Mouse (Mus musculus): Measurements from ENCODE around the gene Ormdl2. TPM values are rescaled to one million over a fixed set of nuclear protein-coding genes. Genes with fewer than 3 reads are reported as not detected.
"Not testable (repeated sequence)": the region's sequence is repeated elsewhere in the genome, so short reads cannot be mapped to it uniquely, and the experiment has no call there.

Gene Ormdl2
- polyA plus RNA-seq, 1 experiment from 2014 or later, result 126 TPM

DNA sequence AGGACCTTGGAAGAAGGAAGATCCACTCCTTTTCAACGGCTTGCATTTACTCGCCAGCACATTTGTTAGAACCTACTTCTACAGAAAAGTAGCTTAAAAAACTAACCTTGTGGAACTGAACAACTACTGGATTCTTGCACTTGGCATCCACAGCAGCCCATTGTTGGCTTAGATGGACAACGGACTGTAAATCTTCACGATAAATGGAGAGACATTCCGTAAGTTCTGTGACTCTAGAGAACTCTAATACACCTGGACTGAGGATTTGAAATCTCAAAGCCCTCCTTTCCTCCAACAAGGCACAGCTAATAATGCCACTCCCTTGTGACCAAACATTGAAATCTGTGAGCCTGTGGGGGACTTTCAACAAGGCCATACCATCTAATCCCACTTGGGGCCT, 21.8 kb upstream of the Ormdl2 start:
- WGBS, result 85% methylated on average over 5 of the region's 5 CpGs
- Histone ChIP-seq H3K4me2 (ENCODE audit: low read depth, low read length) (no peak overlapping the region), H3K36me3 (ENCODE audit: control insufficient read depth, insufficient read depth, low read length) (peaks cover 2% of the 10 kb centered on the region; the same call in 1 of the 2 replicates), H3K27me3 (replicated peaks; ENCODE audit: control insufficient read depth, insufficient read depth, low read length) (no peaks in the 10 kb centered on the region), H3K9ac (ENCODE audit: low read depth, low read length) (no peak overlapping the region), H3K27ac (ENCODE audit: low read length) (no peak overlapping the region), H3K4me1 (ENCODE audit: control insufficient read depth, insufficient read depth, low read length) (no peaks in the 10 kb centered on the region), H3K4me3 (ENCODE audit: low read length) (no peak overlapping the region), H3K9me3 (ENCODE audit: control insufficient read depth, low read length) (no peaks in the 10 kb centered on the region)
- no peak for ATAC-seq

DNA sequence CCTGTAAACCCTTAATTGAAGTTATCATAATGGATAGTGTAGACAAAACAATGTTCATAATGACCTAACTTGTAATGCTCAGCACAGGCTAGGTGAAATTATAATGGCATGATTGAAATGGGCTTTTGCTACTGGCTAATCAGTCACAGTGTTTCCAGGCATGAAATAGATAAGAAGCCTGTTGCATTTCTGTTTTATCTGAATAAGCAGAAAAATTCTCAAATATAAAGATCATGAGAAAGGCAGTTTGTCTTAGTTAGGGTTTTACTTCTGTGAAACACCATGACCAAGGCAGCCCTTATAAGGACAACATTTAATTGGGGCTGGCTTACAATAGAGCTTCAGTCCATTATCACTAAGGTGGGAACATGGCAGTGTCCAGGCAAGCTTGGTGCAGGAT, 19.2 kb upstream of the Ormdl2 start:
- no peaks in the 10 kb centered on the region for H3K9me3 ChIP-seq (ENCODE audit: control insufficient read depth, low read length)
- no peaks in the 10 kb centered on the region for H3K27me3 ChIP-seq (replicated peaks; ENCODE audit: control insufficient read depth, insufficient read depth, low read length)
- no peak overlapping the region for H3K4me3 ChIP-seq (ENCODE audit: low read length)
- H3K4me1 ChIP-seq (ENCODE audit: control insufficient read depth, insufficient read depth, low read length), result no peaks in the 10 kb centered on the region
- H3K9ac ChIP-seq (ENCODE audit: low read depth, low read length), result no peak overlapping the region
- H3K36me3 ChIP-seq (ENCODE audit: control insufficient read depth, insufficient read depth, low read length), result peaks cover 2% of the 10 kb centered on the region; the same call in 1 of the 2 replicates
- no peak overlapping the region for H3K4me2 ChIP-seq (ENCODE audit: low read depth, low read length)
- ATAC-seq, result no peak
- H3K27ac ChIP-seq (ENCODE audit: low read length), result no peak overlapping the region

DNA sequence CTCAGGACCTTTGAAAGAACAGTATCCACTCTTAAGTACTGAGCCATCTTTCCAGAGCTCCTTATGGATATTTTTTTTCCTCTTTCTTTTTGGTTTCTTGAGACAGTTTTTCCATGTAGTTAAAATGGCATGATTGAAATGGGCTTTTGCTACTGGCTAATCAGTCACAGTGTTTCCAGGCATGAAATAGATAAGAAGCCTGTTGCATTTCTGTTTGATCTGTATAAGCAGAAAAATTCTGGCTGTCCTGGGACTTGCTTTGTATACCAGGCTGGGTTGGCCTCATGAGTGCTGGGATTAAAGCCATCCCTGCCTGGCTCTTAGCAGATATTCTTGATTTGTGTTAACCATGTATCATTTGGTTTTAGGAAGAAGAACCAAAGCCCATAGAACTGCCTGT, 18.0 kb upstream of the Ormdl2 start:
- Histone ChIP-seq H3K27me3 (replicated peaks; ENCODE audit: control insufficient read depth, insufficient read depth, low read length) (no peaks in the 10 kb centered on the region), H3K36me3 (ENCODE audit: control insufficient read depth, insufficient read depth, low read length) (peaks cover 2% of the 10 kb centered on the region; the same call in 1 of the 2 replicates), H3K9me3 (ENCODE audit: control insufficient read depth, low read length) (no peaks in the 10 kb centered on the region), H3K4me2 (ENCODE audit: low read depth, low read length) (no peak overlapping the region), H3K4me3 (ENCODE audit: low read length) (no peak overlapping the region), H3K27ac (ENCODE audit: low read length) (no peak overlapping the region), H3K9ac (ENCODE audit: low read depth, low read length) (no peak overlapping the region), H3K4me1 (ENCODE audit: control insufficient read depth, insufficient read depth, low read length) (no peaks in the 10 kb centered on the region)
- no peak for ATAC-seq

DNA sequence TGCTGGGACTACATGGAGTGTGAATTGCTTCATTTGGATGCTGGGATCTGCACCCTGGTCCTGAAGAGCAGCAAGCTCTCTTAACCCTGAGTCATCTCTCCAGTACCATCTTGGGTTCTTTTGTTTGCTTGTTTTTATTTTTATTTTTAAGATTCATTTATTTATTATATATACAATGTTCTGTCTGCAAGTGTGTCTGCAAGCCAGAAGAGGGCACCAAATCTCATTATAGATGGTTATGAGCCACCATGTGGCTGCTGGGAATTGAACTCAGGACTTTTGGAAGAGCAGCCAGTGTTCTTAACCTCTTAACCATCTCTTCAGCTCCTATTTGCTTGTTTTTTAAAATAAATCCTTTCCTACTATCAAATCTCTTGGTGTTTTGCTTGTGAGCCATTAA, 16.0 kb upstream of the Ormdl2 start:
- H3K36me3 ChIP-seq (ENCODE audit: control insufficient read depth, insufficient read depth, low read length), result peaks cover 9% of the 10 kb centered on the region
- no peaks in the 10 kb centered on the region for H3K27me3 ChIP-seq (replicated peaks; ENCODE audit: control insufficient read depth, insufficient read depth, low read length)
- no peaks in the 10 kb centered on the region for H3K4me1 ChIP-seq (ENCODE audit: control insufficient read depth, insufficient read depth, low read length)
- no peak overlapping the region for H3K9ac ChIP-seq (ENCODE audit: low read depth, low read length)
- H3K9me3 ChIP-seq (ENCODE audit: control insufficient read depth, low read length), result no peaks in the 10 kb centered on the region
- no peak overlapping the region for H3K27ac ChIP-seq (ENCODE audit: low read length)
- no peak overlapping the region for H3K4me3 ChIP-seq (ENCODE audit: low read length)
- no peak overlapping the region for H3K4me2 ChIP-seq (ENCODE audit: low read depth, low read length)
- no peak for ATAC-seq

DNA sequence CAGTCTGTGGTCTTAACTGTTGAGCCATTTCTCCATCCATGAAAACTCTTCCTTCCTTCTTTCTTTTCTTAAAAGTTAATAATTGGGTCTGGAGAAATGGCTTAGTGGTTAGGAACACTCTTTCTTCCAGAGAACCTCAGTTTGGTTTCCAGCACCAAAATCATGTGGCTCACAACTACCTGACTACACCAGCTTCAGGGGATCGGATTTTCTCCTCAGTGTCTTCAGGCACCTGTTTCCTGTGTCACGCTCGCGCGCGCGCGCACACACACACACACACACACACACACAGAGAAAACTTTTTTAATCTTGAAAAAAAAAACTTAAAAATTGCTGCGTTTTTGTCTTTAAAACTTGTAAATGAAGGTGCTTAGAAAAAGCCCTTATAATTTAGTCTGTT, 2.4 kb upstream of the Ormdl2 start:
- WGBS, result 97% methylated on average over 9 of the region's 9 CpGs
- no peak overlapping the region for H3K4me3 ChIP-seq (ENCODE audit: low read length)
- H3K9ac ChIP-seq (ENCODE audit: low read depth, low read length), result no peak overlapping the region

DNA sequence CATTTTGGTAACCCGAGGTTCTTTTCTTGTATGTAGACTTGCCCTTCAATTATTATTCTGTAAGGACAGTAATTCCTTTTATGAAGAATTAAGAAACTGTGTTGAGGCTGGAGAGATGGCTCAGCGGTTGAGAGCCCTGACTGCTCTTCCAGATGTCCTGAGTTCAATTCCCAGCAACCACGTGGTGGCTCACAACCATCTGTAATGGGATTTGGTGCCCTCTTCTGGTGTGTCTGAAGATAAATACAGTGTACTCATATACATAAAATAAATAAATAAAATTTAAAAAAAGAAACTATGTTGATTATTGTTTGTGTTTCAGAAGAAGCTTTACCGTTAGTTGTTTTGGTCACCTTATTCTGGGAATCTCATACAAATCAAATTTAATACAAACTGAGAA, 1.6 kb upstream of the Ormdl2 start:
- not testable (repeated sequence) for H3K4me1 ChIP-seq (ENCODE audit: control insufficient read depth, insufficient read depth, low read length); H3K9me3 ChIP-seq (ENCODE audit: control insufficient read depth, low read length); H3K9ac ChIP-seq (ENCODE audit: low read depth, low read length); H3K27ac ChIP-seq (ENCODE audit: low read length); H3K27me3 ChIP-seq (replicated peaks; ENCODE audit: control insufficient read depth, insufficient read depth, low read length); H3K36me3 ChIP-seq (ENCODE audit: control insufficient read depth, insufficient read depth, low read length); ATAC-seq
- H3K4me3 ChIP-seq (ENCODE audit: low read length), result peak overlapping the region; percentile 87; the same call in 1 of the 2 replicates
- H3K4me2 ChIP-seq (ENCODE audit: low read depth, low read length), result peak overlapping the region; percentile 77; the same call in 1 of the 2 replicates
- WGBS, result 69% methylated on average over 4 of the region's 4 CpGs

More for the DNA sequence above, 2.4 kb upstream of the Ormdl2 start:
- H3K9me3 ChIP-seq (ENCODE audit: control insufficient read depth, low read length), result no peaks in the 10 kb centered on the region
- ATAC-seq, result no peak
- 0 out of 2 replicates have a peak, but pooled peaks cover 9% of the 10 kb centered on the region for H3K4me1 ChIP-seq (ENCODE audit: control insufficient read depth, insufficient read depth, low read length)
- H3K4me2 ChIP-seq (ENCODE audit: low read depth, low read length), result no peak overlapping the region
- H3K27me3 ChIP-seq (replicated peaks; ENCODE audit: control insufficient read depth, insufficient read depth, low read length), result no peaks in the 10 kb centered on the region
- H3K36me3 ChIP-seq (ENCODE audit: control insufficient read depth, insufficient read depth, low read length), result no peaks in the 10 kb centered on the region
- no peak overlapping the region for H3K27ac ChIP-seq (ENCODE audit: low read length)

DNA sequence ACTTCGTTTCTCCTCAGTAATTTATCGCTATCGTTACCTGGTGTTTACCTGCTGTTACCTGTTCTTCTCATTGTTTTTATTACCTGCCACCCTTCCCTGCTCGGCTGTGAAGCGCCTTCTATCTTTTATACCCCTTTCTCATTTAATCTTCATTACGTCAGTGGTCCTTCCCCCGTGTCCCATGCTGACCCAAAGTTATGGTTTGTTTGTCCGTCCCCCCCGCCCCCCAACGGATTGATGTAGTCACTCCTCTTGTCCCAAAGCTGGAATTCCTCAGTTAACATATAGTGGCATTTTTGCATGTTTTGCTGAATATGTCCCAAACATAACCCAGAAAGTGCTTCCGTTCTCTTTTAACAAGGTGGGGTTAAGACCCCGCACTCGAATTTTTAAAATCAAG, 690 bp upstream of the Ormdl2 start:
- peak overlapping the region; percentile 87 for H3K4me3 ChIP-seq (ENCODE audit: low read length)
- peak overlapping the region; percentile 86 for H3K9ac ChIP-seq (ENCODE audit: low read depth, low read length)
- ATAC-seq, result peak; percentile 9
- WGBS, result 3% methylated on average over 13 of the region's 13 CpGs
- H3K4me2 ChIP-seq (ENCODE audit: low read depth, low read length), result peak overlapping the region; percentile 77
- H3K27me3 ChIP-seq (replicated peaks; ENCODE audit: control insufficient read depth, insufficient read depth, low read length), result no peaks in the 10 kb centered on the region
- H3K27ac ChIP-seq (ENCODE audit: low read length), result peak overlapping the region; percentile 66
- H3K4me1 ChIP-seq (ENCODE audit: control insufficient read depth, insufficient read depth, low read length), result 0 out of 2 replicates have a peak, but pooled peaks cover 9% of the 10 kb centered on the region
- no peaks in the 10 kb centered on the region for H3K9me3 ChIP-seq (ENCODE audit: control insufficient read depth, low read length)
- H3K36me3 ChIP-seq (ENCODE audit: control insufficient read depth, insufficient read depth, low read length), result peaks cover 5% of the 10 kb centered on the region

DNA sequence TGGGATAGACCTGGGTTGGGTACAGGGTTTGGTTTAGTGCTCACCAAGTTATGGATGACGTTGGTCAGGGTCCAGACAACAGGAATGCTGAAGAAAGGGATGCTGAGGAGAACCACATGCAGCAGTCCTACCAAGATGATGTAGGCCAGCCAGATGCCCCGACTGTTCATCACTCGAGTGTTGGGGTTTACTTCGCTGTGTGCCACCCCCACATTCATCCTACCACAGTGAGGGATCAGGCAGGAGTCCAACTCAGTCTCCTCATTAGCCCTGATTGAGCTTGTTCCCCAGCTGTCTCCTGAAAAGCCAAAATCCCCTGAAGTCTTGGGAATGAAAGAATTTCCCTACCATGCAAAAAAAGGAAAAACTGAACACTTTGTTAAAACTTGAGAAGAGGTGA, 1.2 kb downstream of the Ormdl2 start:
- no peak overlapping the region for H3K4me2 ChIP-seq (ENCODE audit: low read depth, low read length)

DNA sequence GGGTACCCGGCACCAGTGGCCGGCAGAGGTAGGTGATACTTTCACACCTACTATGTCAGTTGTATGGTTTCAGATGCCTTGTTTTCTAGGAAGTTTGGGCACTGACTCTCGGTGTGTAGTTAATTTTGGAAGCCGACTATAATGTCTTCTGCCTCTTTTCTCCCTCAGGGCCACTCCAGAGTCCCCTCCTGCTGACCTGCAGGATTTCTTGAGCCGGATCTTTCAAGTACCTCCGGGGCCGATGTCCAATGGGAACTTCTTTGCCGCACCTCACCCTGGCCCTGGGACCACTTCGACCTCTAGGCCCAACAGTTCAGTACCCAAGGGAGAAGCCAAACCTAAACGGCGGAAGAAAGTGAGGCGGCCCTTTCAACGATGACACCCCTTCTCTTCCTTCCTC, 4.4 kb downstream of the Ormdl2 start, which contains the start of gene Sarnp:
Gene Sarnp (plus strand): TSS at position 301 of the 400 bp plus-strand sequence.
- ATAC-seq, result no peak
- no peak within 1 kb of the TSS for H3K4me2 ChIP-seq (ENCODE audit: low read depth, low read length)
- H3K9me3 ChIP-seq (ENCODE audit: control insufficient read depth, low read length), result no peaks in the 10 kb centered on the region
- no peaks in the 10 kb centered on the region for H3K27me3 ChIP-seq (replicated peaks; ENCODE audit: control insufficient read depth, insufficient read depth, low read length)
- no peak within 1 kb of the TSS for H3K4me3 ChIP-seq (ENCODE audit: low read length)
- H3K9ac ChIP-seq (ENCODE audit: low read depth, low read length), result no peak within 1 kb of the TSS
- H3K4me1 ChIP-seq (ENCODE audit: control insufficient read depth, insufficient read depth, low read length), result 0 out of 2 replicates have a peak, but pooled peaks cover 8% of the 10 kb centered on the region
- WGBS, result 91% methylated on average over 13 of the region's 13 CpGs
- H3K36me3 ChIP-seq (ENCODE audit: control insufficient read depth, insufficient read depth, low read length), result peaks cover 25% of the 10 kb centered on the region
- no peak within 1 kb of the TSS for H3K27ac ChIP-seq (ENCODE audit: low read length)

More for the DNA sequence above, 1.2 kb downstream of the Ormdl2 start:
- H3K4me3 ChIP-seq (ENCODE audit: low read length), result no peak overlapping the region
- H3K9ac ChIP-seq (ENCODE audit: low read depth, low read length), result no peak overlapping the region
- H3K4me1 ChIP-seq (ENCODE audit: control insufficient read depth, insufficient read depth, low read length), result 0 out of 2 replicates have a peak, but pooled peaks cover 9% of the 10 kb centered on the region
- H3K27ac ChIP-seq (ENCODE audit: low read length), result no peak overlapping the region
- no peaks in the 10 kb centered on the region for H3K9me3 ChIP-seq (ENCODE audit: control insufficient read depth, low read length)
- no peak for ATAC-seq
- no peaks in the 10 kb centered on the region for H3K27me3 ChIP-seq (replicated peaks; ENCODE audit: control insufficient read depth, insufficient read depth, low read length)
- peaks cover 17% of the 10 kb centered on the region for H3K36me3 ChIP-seq (ENCODE audit: control insufficient read depth, insufficient read depth, low read length)
- 91% methylated on average over 4 of the region's 4 CpGs for WGBS

DNA sequence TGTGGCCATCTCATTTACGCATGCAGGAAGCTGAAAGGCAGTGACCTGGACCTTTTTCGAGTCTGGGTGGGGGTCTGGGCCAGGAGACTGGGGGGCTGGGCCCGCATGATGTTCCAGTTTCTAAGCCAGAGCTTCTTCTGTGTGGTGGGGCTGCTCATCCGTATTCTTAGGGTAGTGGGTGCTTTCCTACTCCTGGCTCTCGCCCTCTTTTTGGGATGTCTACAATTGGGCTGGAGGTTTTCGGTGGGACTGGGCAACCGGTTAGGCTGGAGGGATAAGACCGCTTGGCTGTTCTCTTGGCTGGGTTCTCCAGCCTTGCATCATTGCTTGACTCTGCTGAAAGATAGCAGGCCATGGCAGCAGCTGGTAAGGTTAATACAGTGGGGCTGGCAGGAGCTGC, 14.4 kb downstream of the Ormdl2 start:
- Histone ChIP-seq H3K4me1 (ENCODE audit: control insufficient read depth, insufficient read depth, low read length) (peaks cover 36% of the 10 kb centered on the region), H3K9ac (ENCODE audit: low read depth, low read length) (peak overlapping the region; percentile 92; the same call in 1 of the 2 replicates), H3K27ac (ENCODE audit: low read length) (no peak overlapping the region), H3K9me3 (ENCODE audit: control insufficient read depth, low read length) (no peaks in the 10 kb centered on the region), H3K36me3 (ENCODE audit: control insufficient read depth, insufficient read depth, low read length) (no peaks in the 10 kb centered on the region), H3K27me3 (replicated peaks; ENCODE audit: control insufficient read depth, insufficient read depth, low read length) (no peaks in the 10 kb centered on the region), H3K4me2 (ENCODE audit: low read depth, low read length) (peak overlapping the region; percentile 59), H3K4me3 (ENCODE audit: low read length) (peak overlapping the region; percentile 71)
- 86% methylated on average over 8 of the region's 8 CpGs for WGBS
- no peak for ATAC-seq

Data from intestine, embryonic 16.5 days (tissue).